Mouse (Mus musculus) olfactory bulb, adult 2 months (tissue): ENCODE results near the gene Rnf5. TPM values are rescaled to one million over a fixed set of nuclear protein-coding genes. Genes with fewer than 3 reads are reported as not detected.

Experiments used
- H3K27ac ChIP-seq: fragments of 200-500 bp; 2 replicates; pipeline ENCODE4 v1.5.1; 2012; ENCODE audit warnings: low read depth, low read length; ENCODE audit not compliant: insufficient read depth
- H3K4me1 ChIP-seq: fragments of 200-500 bp; 2 replicates; pipeline ENCODE4 v1.6.1; 2012; ENCODE audit warnings: low read length; ENCODE audit not compliant: control insufficient read depth, insufficient read depth
- H3K4me3 ChIP-seq: fragments of 200-500 bp; 2 replicates; pipeline ENCODE4 v1.5.1; 2012; ENCODE audit warnings: mild to moderate bottlenecking, low read depth, low read length, moderate library complexity; ENCODE audit not compliant: insufficient read depth
- CTCF ChIP-seq: fragments of 200-500 bp; IDR thresholded peaks from 2 replicates; pipeline ENCODE4 v1.5.1; 2012; ENCODE audit warnings: low read depth, mild to moderate bottlenecking, low read length, moderate library complexity; ENCODE audit not compliant: insufficient read depth
- POLR2A ChIP-seq: fragments of 200-500 bp; IDR thresholded peaks from 2 replicates; pipeline ENCODE4 v1.6.1; 2012; ENCODE audit warnings: mild to moderate bottlenecking, low read depth, low read length, moderate library complexity; ENCODE audit not compliant: insufficient read depth
- WGBS: fragments of 180-500 bp; shearing (Covaris S2); methylation state at CpG from one replicate; pipeline ENCODE4 v1.1.7; 2018; 5-methylcytosine and 5-hydroxymethylcytosine counted together
- polyA plus RNA-seq: library from polyadenylated mRNA; stranded (reverse); fragments of >200 nt; gene quantifications from 2 replicates; pipeline ENCODE4 v1.2.4, GENCODE M21; 2012; ENCODE audit warnings: low replicate concordance; ENCODE audit not compliant: missing spikeins, insufficient read depth, insufficient read length

The Rnf5 gene
- polyA plus RNA-seq, 1 experiment = not detected

DNA sequence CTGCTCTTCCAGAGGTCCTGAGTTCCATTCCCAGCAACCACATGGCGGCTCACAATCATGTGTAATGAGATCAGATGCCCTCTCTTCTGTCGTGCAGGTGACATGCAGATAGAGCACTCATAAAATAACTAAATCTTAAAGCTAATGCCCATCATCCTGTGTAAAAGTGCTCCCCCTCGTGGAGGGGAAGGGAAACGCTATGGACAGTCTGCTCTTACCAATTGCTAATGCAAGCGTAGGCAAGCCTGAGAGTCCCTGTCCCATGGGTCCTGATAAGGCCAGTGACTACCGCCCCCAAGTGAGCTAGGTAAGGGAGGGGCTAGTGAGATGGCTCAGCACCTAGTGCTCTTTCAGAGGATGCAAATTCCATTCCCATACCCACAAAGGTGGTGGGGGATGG lies 15.5 kb upstream of the Rnf5 start:
- TF ChIP-seq CTCF (no peak), POLR2A (no peak)
- H3K4me3 ChIP-seq = no peak overlapping the region
- H3K27ac ChIP-seq = no peak overlapping the region
- WGBS = 21% methylated on average over 6 of the region's 6 CpGs
- peaks cover 14% of the 10 kb centered on the region for H3K4me1 ChIP-seq

DNA sequence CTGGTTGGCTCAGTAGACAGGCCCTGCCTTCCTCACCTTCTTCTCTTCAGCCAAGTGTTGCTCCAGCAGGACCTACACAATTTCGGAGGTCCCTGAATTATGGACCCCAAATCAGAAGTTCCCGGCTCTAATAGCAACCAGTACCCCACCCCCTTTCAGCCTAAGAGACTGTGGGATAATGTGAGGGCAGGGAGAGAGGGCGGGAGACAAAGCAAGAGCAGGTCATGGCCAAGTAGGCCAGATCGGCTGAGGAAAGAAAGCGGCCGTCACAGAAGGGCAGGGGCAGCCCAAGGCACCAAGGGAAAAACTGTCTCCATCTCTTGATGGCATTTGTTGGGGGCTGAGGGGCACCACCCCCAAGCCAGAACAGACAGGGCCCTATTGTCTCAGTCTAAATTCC lies 12.4 kb upstream of the Rnf5 start, which contains the start of gene Egfl8:
Gene Egfl8, minus strand, starts transcription at position 101 of the 400 bp plus-strand sequence.
- H3K4me1 ChIP-seq = peaks cover 17% of the 10 kb centered on the region
- no peak within 1 kb of the TSS for H3K4me3 ChIP-seq
- TF ChIP-seq CTCF (no peak), POLR2A (no peak)
- H3K27ac ChIP-seq = peak within 1 kb of the TSS; percentile 26; the same call in 1 of the 2 replicates
- WGBS = 56% methylated on average over 6 of the region's 6 CpGs

DNA sequence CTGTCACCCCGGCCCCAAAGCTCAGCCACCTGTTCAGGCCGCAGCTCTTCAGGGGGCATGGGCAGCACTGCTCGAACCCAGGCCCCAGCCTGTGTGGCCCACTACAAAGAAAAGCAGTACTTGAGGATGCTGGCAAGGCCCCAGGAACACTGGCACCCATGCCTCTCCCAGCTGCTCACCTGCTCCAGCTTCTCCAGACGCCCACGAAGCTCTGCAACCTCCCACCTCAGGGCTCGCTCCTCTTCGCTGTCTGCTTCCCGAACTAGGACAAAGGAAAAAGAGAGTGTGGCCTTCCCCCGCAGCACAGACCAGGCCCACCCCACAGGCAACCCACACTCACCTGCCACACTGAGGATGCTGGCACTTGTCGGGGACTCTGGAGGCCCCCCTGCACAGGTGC lies 10.3 kb upstream of the Rnf5 start:
- no peak for TF ChIP-seq POLR2A
- TF ChIP-seq CTCF = no peak
- no peak overlapping the region for H3K27ac ChIP-seq
- H3K4me3 ChIP-seq = no peak overlapping the region
- H3K4me1 ChIP-seq = peaks cover 18% of the 10 kb centered on the region
- WGBS = 58% methylated on average over 10 of the region's 10 CpGs

DNA sequence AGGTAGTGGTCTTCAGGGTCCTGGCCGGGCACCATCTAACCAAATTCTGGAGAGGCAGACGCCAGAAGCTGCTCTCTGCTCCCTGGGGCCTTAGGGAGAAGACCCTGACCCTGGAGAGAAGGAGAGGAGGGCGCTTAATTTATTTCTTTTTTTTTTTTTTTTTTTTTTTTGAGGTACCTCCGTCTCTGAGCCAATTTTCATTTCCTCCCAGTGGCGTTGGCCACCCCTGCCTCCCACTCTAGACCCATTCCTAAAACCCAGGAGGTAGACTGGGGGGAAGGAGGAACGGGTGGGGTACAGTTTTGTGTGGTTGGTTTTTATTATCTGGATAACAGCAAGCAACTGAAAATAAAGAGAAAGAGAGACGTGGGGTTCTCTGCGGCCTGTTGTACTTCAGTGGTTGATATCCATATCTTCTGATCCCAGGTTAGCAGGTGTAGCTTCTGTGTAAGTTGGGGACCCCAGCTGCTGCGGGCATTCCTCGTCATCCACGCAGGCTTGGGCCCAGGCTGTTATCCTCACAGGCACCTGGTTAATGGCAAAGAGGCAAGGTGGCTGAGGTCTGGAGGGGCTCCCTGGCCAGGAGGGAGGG lies 9.7 kb upstream of the Rnf5 start:
- 76% methylated on average over 11 of the region's 11 CpGs for WGBS
- Histone ChIP-seq H3K27ac (no peak overlapping the region), H3K4me3 (no peak overlapping the region), H3K4me1 (peaks cover 25% of the 10 kb centered on the region)
- TF ChIP-seq CTCF (no peak), POLR2A (no peak)

DNA sequence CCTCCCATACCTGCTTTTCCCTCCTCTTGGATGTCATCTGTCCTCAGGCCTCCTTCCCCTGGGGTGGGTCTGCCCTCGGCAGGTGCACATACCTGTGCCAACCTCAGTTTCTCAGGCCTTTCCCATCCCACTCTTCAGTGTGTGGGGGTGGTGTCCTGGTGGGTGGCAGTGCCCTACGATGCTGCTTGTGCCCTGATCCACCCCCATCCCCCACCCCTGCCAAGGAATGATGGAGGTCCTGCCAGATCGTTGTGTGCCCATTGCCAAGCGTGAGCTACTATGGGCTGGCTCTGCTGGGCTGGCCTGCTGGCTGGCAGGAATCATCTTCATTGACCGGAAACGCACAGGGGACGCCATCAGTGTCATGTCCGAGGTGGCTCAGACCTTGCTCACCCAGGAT lies 7.6 kb upstream of the Rnf5 start:
- TF ChIP-seq POLR2A (no peak), CTCF (no peak)
- Histone ChIP-seq H3K4me3 (no peak overlapping the region), H3K27ac (no peak overlapping the region), H3K4me1 (peaks cover 33% of the 10 kb centered on the region)
- WGBS = 79% methylated on average over 8 of the region's 8 CpGs

DNA sequence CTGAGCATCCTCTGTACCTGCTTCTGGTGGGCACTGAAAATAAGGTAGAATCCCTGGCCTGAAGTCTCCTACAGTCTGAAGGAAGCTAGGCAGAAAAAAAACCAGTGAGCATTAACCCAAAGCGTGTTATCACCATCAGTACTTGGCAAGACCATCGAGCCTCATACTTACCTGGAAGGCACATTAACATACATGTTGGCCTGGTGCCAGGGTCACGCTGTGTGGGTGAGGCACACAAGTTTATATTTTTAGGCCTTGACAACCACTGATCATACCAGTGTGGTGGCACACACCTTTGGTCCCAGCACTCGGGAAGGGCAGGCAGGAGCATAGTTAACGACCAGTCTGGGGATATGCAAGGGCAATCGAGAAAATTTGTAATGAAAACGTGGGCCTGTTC lies 4.5 kb upstream of the Rnf5 start:
- 67% methylated on average over 7 of the region's 7 CpGs for WGBS
- H3K4me3 ChIP-seq = no peak overlapping the region
- H3K27ac ChIP-seq = no peak overlapping the region
- TF ChIP-seq CTCF (no peak), POLR2A (no peak)
- peaks cover 23% of the 10 kb centered on the region for H3K4me1 ChIP-seq

DNA sequence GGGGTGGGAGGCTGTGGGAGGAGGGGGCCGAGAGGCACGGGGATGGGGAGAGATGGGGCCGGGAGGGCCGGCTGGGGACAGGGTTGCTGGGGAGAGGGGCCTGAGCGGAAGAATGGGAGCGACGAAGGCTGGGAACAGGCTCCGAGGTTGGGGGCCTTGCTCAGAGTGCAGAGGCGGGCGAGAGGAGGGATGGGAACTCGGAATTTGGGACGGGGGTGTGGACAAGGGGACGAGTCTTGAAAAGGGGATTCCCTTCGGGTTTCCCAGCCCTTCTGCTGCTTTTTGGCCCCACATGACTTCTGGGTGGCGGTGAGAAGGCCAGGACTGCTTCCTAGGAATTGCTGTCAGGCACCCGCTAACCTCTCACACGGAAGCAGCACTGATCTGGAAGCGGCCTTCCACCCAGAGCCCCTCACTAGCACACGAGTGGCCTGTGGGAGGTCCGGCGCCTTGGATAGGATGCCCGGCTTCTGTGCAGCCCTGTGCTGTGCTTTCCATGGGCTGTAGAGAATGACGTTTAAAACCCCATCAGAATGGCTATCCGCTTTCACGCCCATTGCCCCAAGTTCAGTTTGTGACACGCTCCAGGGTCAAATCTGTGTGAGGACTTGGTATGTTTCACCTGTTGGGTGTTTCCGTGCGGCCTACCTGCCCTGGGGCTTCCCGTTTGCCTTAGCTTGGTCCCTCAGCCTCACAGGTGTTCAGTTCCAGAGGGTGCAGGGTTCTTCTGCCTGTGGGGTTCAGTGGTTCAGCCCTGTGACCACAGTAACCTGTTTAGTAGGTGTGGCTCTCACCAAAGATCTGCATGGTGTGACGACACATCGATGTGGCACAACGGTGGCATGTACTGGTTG lies 2.9 kb upstream of the Rnf5 start:
- TF ChIP-seq CTCF = no peak
- TF ChIP-seq POLR2A = no peak
- H3K4me3 ChIP-seq = peak overlapping the region; percentile 61
- H3K27ac ChIP-seq = no peak overlapping the region
- peaks cover 25% of the 10 kb centered on the region for H3K4me1 ChIP-seq
- WGBS = 13% methylated on average over 32 of the region's 32 CpGs

DNA sequence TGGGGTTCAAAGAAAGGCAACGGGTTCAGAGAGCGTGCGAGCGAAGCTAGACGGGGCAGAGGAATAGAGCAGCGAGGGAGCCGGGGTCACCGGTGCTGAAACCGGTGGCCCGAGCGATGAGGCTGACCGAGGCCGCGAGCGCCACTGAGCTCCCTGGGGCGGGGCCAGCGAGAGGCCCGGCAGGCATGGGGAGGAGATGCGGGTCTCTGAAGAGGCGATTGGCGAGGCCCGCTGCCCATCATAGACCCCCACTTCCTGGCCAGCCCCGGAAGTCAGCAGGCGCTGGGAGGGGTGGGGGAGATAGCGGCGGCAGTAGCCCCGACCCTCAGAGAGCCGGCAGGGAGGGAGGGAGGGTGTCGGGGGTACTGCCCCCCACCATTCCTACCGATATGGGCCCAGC lies 2.1 kb upstream of the Rnf5 start:
- H3K4me1 ChIP-seq = peaks cover 25% of the 10 kb centered on the region
- WGBS = 0% methylated on average over 30 of the region's 30 CpGs
- peak overlapping the region; percentile 94 for H3K27ac ChIP-seq
- peak; percentile 95 for TF ChIP-seq POLR2A
- no peak for TF ChIP-seq CTCF
- peak overlapping the region; percentile 61 for H3K4me3 ChIP-seq

DNA sequence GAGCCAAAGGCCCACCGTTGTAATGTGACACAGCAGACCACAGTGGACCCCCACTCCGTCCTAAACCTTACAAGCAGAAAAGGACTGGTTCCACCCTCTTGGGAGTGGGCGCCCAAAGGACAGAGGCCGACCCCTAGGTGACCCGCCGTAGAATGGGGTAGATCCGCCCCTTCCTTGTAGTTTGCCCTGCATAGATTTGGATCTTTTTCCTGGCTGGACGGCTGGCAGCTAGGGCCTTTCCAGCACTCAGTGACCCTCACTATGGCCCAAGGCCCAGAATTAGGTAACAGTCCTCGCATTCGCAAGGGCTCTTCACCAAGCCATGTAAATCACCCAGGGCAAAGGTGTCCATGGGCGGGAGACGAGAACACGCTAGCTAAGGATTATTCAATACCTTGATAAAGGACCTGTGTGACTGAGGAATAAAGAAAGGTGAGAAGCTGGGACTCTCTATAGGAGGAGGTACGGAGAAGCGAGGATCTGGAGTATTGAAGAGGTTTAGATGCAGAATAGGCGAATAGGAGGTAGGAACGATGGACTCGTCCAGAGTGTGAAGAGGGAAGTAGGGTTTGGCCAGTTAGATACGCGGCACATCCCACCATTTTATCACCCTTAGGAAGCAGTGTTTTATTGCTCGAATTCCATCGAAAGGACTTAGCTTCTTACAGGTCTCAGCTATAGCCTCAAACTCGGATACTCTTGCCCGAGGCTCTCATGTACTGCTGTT lies 1.2 kb upstream of the Rnf5 start:
- WGBS = 11% methylated on average over 24 of the region's 24 CpGs
- Histone ChIP-seq H3K27ac (peak overlapping the region; percentile 94), H3K4me3 (peak overlapping the region; percentile 61), H3K4me1 (peaks cover 25% of the 10 kb centered on the region)
- TF ChIP-seq POLR2A = no peak
- no peak for TF ChIP-seq CTCF
